Mouse (Mus musculus) midbrain, embryonic 16.5 days (tissue): ENCODE results near the gene Ccdc8. TPM values are rescaled to one million over a fixed set of nuclear protein-coding genes. Genes with fewer than 3 reads are reported as not detected.
A peak's percentile ranks its signal among the peaks of the same experiment; 100 is the strongest.

Experiments used
- ATAC-seq: fragments of 200-750 bp; cut with Nextera tagmentation; 2 replicates; pipeline ENCODE4 v1.8.0; 2017; ENCODE audit warnings: moderate TSS enrichment
- H3K27ac ChIP-seq: fragments of 300-500 bp; sonication (generic); 2 replicates; pipeline ENCODE4 v1.5.1; 2014; ENCODE audit warnings: mild to moderate bottlenecking, low read length, mixed read lengths
- H3K27me3 ChIP-seq: fragments of 300-500 bp; sonication (generic); 2 replicates; pipeline ENCODE4 v1.6.1; 2014; ENCODE audit warnings: low read depth, low read length, mixed read lengths; ENCODE audit not compliant: control insufficient read depth, insufficient read depth
- H3K36me3 ChIP-seq: fragments of 300-500 bp; sonication (generic); 2 replicates; pipeline ENCODE4 v1.6.1; 2014; ENCODE audit warnings: mild to moderate bottlenecking, low read length, moderate library complexity, mixed read lengths; ENCODE audit not compliant: control insufficient read depth, insufficient read depth
- H3K4me1 ChIP-seq: fragments of 300-500 bp; sonication (generic); 2 replicates; pipeline ENCODE4 v1.6.1; 2014; ENCODE audit warnings: mild to moderate bottlenecking, low read length, mixed read lengths; ENCODE audit not compliant: control insufficient read depth, insufficient read depth
- H3K4me2 ChIP-seq: fragments of 300-500 bp; sonication (generic); 2 replicates; pipeline ENCODE4 v1.6.1; 2014; ENCODE audit warnings: mild to moderate bottlenecking, low read length, mixed read lengths
- H3K4me3 ChIP-seq: fragments of 300-500 bp; sonication (generic); 2 replicates; pipeline ENCODE4 v1.5.1; 2014; ENCODE audit warnings: low read depth, mild to moderate bottlenecking, low read length, moderate library complexity, mixed read lengths
- H3K9ac ChIP-seq: fragments of 300-500 bp; sonication (generic); 2 replicates; pipeline ENCODE4 v1.6.1; 2014; ENCODE audit warnings: low read depth, low read length, mixed read lengths
- H3K9me3 ChIP-seq: fragments of 300-500 bp; sonication (generic); replicated peaks from 2 replicates; pipeline ENCODE4 v1.6.1; 2014; ENCODE audit warnings: mild to moderate bottlenecking, low read length, mixed read lengths; ENCODE audit not compliant: control insufficient read depth, poor library complexity, severe bottlenecking
- WGBS: fragments of 180-500 bp; shearing (Covaris S2); extraction: QIAGEN DNeasy Blood & Tissue Kit; methylation state at CpG from one replicate; pipeline ENCODE4 v1.1.7; 2014; 5-methylcytosine and 5-hydroxymethylcytosine counted together
- polyA plus RNA-seq: library from polyadenylated mRNA; unstranded; fragments of >200 nt; fragmentation: Nextera tagmentation; extraction: Ambion mirVana; gene quantifications from 2 replicates; pipeline ENCODE4 v1.2.1, GENCODE M21; 2015

Gene Ccdc8
- polyA plus RNA-seq = 6.4 and 6.9 TPM in 2 replicates

DNA sequence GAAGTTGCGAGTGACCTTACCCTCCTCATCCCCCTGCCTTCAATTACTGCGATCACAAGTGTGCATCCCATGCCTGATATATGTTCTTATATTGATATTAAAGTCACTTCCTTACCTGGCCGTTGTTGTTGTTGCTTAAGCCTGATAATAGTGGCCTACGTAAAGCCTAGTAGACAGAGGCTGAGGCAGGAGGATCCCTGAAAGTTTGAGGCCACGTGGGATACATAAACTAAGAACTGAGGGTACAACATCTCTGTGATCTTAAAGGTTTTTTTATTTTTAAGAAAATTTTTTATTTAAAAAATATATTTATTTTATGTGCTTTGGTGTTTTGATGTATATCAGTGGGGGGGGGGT, at the start of gene Ccdc8:
TSS of gene Ccdc8 (plus strand) at position 258 of the 357 bp plus-strand sequence.
- Histone ChIP-seq H3K27me3 (no peaks in the 10 kb centered on the region), H3K27ac (peak within 1 kb of the TSS; percentile 76), H3K9ac (no peak within 1 kb of the TSS; the same call in 1 of the 2 replicates), H3K9me3 (no peaks in the 10 kb centered on the region), H3K36me3 (no peaks in the 10 kb centered on the region), H3K4me3 (no peak within 1 kb of the TSS), H3K4me2 (peak within 1 kb of the TSS; percentile 29; the same call in 1 of the 2 replicates), H3K4me1 (peaks cover 30% of the 10 kb centered on the region)
- no peak for ATAC-seq
- 94% methylated on average over 5 of the region's 5 CpGs for WGBS

DNA sequence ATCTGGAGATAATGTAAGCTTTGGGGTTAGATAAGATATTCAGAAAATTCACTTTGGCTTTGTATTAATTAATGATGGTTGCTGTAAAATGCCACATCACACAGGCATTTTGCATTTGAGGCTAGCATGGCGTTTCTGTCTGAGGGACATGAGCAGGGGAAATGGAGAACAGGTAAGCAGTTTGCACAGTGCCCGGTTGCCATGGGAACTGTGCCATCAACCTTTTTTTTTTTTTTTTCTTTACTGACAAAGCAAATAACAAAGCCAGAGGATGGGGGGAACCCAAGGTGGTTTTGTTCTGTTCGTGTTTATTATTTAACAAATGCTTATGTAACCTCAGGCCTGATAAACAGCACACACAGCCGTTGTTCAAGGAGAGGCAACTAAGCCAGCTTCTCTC, 49.6 kb upstream of the Ccdc8 start:
- H3K4me3 ChIP-seq = no peak overlapping the region
- peaks cover 54% of the 10 kb centered on the region for H3K4me1 ChIP-seq
- H3K27ac ChIP-seq = peak overlapping the region; percentile 98
- H3K4me2 ChIP-seq = peak overlapping the region; percentile 14; the same call in 1 of the 2 replicates
- no peak for ATAC-seq
- no peaks in the 10 kb centered on the region for H3K36me3 ChIP-seq
- no peak overlapping the region for H3K9ac ChIP-seq
- no peaks in the 10 kb centered on the region for H3K9me3 ChIP-seq
- H3K27me3 ChIP-seq = no peaks in the 10 kb centered on the region
- 20% methylated on average over 4 of the region's 4 CpGs for WGBS

DNA sequence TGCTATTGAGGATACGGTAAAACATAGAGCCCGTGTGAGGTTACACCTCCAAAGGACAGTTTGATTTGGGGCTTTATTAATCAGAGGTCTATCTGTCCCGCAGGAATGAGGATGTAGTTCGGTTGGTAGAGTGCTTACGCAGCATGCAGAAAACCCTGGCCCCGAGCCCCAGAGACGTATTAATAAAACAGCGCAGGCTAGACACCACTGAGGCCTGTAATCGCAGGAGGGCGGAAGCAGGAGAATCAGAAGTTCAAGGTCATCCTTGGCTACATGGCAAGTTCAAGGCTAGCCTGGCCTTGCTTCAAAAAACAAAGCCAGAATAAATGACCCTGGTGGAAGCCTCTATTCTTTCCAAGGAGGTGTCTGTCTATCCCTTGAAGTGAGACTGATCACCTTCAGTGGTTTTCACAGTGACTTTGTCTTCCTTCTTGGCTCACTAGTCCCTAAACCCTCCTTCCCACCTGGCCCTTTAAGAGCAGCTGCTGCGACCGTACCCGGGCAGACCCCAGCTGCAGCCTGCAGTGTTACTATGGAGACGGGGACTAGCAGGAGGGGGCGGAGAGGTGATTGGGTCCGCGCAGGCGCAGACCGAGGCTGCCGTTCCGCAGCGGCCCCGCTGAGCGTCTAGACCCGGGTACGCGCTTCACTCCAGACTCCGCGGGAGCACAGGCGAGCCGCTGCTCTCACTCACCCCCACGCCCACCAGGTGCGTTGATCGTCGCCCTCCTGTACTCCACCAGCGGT, 48.3 kb upstream of the Ccdc8 start, which contains the start of gene Pnmal2:
TSS of gene Pnmal2 (plus strand) at position 622 of the 747 bp plus-strand sequence.
- WGBS = 8% methylated on average over 36 of the region's 36 CpGs
- peak within 1 kb of the TSS; percentile 78 for H3K4me2 ChIP-seq
- H3K27me3 ChIP-seq = no peaks in the 10 kb centered on the region
- ATAC-seq = peak; percentile 88
- H3K36me3 ChIP-seq = no peaks in the 10 kb centered on the region
- H3K9ac ChIP-seq = peak within 1 kb of the TSS; percentile 96
- H3K4me3 ChIP-seq = peak within 1 kb of the TSS; percentile 78
- no peaks in the 10 kb centered on the region for H3K9me3 ChIP-seq
- peak within 1 kb of the TSS; percentile 98 for H3K27ac ChIP-seq
- peaks cover 57% of the 10 kb centered on the region for H3K4me1 ChIP-seq

DNA sequence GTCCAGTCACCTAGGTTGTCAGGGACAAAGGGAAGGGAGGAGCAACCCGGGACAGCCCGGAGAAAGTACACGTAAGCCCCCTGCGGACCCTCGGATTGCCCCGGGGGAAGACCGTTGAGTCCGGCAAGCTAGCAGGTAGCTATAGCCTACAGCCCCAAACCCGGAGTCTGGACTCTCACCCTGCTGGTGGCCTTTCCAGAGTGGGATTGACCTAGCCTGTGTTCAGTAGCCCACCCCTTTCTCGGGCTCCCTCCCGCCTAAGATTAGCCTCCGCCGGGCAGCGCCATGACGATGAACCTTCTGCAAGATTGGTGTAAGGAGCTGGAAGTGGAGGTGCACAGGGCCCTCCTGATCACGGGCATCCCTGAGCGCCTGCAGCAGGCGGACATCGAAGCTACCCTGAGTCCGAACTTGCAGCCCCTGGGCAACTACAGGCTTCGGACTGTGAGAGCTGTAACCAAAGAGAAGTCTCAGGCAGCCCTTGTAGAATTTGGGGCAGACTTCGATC, 47.6 kb upstream of the Ccdc8 start:
- Histone ChIP-seq H3K36me3 (no peaks in the 10 kb centered on the region), H3K4me3 (peak overlapping the region; percentile 78), H3K9ac (peak overlapping the region; percentile 96), H3K9me3 (no peaks in the 10 kb centered on the region), H3K27me3 (no peaks in the 10 kb centered on the region), H3K4me1 (peaks cover 57% of the 10 kb centered on the region), H3K4me2 (peak overlapping the region; percentile 78), H3K27ac (peak overlapping the region; percentile 98)
- WGBS = under 1% methylated on average over 22 of the region's 22 CpGs
- ATAC-seq = peak; percentile 12

DNA sequence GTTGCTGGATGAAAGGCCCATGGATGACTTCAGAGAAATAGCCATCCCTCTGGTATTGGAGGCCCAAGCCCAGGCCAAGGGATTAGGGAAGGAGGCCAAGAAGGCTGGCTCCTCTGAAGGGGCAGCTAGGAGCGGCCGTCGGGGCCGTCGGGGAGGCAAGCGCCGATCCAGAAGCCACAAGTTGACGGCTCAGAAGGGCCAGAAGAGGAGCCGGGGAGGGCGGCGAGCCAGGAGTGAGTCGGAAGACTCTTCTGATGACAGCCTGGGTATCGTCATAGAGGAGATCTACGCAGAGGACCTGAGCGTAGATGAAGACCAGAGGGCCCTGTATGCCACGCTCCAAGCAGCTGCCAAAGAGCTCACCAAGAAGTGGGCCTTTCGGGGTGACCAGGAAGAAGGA, 47.1 kb upstream of the Ccdc8 start:
- peak overlapping the region; percentile 78 for H3K4me2 ChIP-seq
- peak overlapping the region; percentile 96 for H3K9ac ChIP-seq
- ATAC-seq = no peak
- peaks cover 57% of the 10 kb centered on the region for H3K4me1 ChIP-seq
- no peaks in the 10 kb centered on the region for H3K27me3 ChIP-seq
- H3K27ac ChIP-seq = peak overlapping the region; percentile 98
- no peaks in the 10 kb centered on the region for H3K9me3 ChIP-seq
- no peaks in the 10 kb centered on the region for H3K36me3 ChIP-seq
- peak overlapping the region; percentile 78 for H3K4me3 ChIP-seq
- WGBS = 9% methylated on average over 17 of the region's 17 CpGs

DNA sequence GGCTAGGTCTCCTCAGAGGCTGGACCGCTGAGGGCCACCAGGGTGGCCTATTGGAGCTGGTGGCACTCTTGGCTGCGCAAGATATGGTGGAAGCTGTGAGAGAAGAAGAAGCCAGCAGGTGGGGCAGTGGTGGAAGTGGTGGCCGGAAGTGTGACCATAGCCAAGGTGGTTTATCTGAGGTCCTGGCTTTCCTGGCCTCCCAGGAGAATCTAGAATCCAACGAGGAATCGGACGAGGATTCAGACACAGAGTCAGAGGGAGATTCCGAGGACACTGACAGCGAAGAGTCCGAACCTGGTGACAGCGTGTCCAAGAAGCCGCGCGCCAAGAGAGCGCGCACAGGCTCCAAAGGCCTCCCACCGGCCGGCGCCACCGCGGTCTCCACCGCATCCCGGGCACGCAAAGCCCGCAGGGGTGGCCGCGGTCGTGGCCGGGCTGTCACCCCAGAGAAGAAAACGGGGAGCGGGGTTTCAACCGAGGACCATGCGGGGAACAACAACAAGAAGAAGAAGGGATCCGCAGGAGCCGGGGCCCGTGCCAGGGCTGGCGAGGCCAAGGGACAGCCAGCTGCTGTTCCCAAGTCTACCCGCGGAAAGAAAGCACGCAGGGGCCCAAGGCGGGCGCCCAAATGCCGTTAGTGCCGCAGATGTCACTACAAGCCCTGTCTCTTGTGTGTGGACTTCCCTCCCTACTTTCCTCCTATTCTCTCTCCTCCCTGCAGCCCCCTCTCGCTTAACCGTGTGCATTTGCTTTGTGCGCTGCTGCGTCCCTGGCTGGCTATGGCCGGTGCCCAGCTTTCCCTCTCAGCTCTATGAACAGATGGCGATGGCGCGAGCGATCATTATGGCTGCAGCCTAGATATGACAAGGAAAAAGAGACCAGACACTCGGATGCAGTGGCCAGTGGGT, 45.8 kb upstream of the Ccdc8 start:
- Histone ChIP-seq H3K4me1 (peaks cover 53% of the 10 kb centered on the region), H3K9ac (peak overlapping the region; percentile 96), H3K27ac (peak overlapping the region; percentile 98), H3K9me3 (no peaks in the 10 kb centered on the region), H3K4me3 (peak overlapping the region; percentile 78), H3K27me3 (no peaks in the 10 kb centered on the region), H3K4me2 (peak overlapping the region; percentile 78), H3K36me3 (no peaks in the 10 kb centered on the region)
- WGBS = 3% methylated on average over 49 of the region's 53 CpGs
- ATAC-seq = no peak

DNA sequence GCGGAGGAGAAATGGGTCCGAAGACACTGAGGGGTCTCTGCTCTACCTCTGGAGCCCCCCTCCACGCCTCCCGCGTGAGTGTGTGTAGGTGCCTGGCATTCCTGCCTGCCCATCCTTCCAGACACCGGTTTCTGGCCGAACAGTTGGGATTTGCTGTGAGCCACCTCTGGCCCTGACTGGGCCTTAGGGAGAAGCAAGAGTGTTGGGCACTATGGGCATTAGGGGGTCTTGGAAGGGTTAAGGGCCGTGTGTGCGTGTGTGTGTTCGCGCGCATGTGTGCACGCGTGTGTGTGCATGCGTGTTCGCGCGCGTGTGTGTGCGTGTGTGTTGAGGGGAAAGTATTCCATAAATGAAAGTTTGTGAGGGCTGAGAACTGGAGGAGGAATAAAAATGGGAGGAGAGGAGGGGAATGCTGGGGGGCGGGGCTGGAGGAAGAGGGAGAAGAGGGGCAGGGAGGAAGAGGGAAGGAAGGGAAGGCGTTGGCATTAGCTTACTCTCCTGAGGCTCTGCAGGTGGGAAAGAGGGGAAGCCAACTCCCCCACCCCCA, 45.1 kb upstream of the Ccdc8 start:
- Histone ChIP-seq H3K9ac (peak overlapping the region; percentile 96), H3K9me3 (no peaks in the 10 kb centered on the region), H3K36me3 (no peaks in the 10 kb centered on the region), H3K27ac (peak overlapping the region; percentile 98), H3K4me2 (peak overlapping the region; percentile 78), H3K4me1 (peaks cover 53% of the 10 kb centered on the region), H3K4me3 (peak overlapping the region; percentile 78), H3K27me3 (no peaks in the 10 kb centered on the region)
- ATAC-seq = no peak
- WGBS = 8% methylated on average over 22 of the region's 22 CpGs

DNA sequence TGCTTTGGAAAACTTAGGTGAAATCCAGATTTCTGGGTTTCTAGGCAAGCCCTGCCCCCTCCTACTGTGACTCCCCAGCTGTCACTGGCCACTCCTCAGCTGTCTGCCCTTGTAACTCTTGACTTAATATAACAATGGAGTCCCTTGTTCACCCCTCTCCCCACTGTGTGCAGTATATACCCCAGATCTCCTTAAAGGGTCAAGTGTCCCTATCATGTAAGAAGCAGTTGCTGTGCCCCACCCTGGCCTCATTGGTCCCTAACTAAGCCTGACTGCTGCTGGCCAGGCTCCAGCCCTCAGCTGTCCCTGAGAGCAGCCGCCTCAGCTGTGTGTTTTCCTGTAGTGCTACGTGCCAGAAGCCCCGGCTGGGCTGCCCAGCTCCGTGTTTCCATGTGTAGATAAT, 44.5 kb upstream of the Ccdc8 start:
- no peaks in the 10 kb centered on the region for H3K27me3 ChIP-seq
- H3K9me3 ChIP-seq = no peaks in the 10 kb centered on the region
- H3K9ac ChIP-seq = peak overlapping the region; percentile 96
- peak overlapping the region; percentile 98 for H3K27ac ChIP-seq
- peaks cover 52% of the 10 kb centered on the region for H3K4me1 ChIP-seq
- H3K4me2 ChIP-seq = peak overlapping the region; percentile 78
- H3K4me3 ChIP-seq = peak overlapping the region; percentile 78
- no peak for ATAC-seq
- no peaks in the 10 kb centered on the region for H3K36me3 ChIP-seq
- WGBS = 1% methylated on average over 4 of the region's 4 CpGs
